In genomic region chr10:119238985-119239631, GRCm38 (mm10) we compare ENCODE assay signal across 8 mouse cellular contexts. TPM values are rescaled to one million over a fixed set of nuclear protein-coding genes. Genes with fewer than 3 reads are reported as not detected.
DNase-seq lines count a peak whose midpoint lies in the region; ATAC-seq and TF ChIP-seq lines count a peak whose summit lies in the region.

No protein-coding gene starts in this region.

- under 1% methylated on average over 50 of the region's 54 CpGs for WGBS in kidney, embryonic 14.5 days
- under 1% methylated on average over 46 of the region's 54 CpGs for WGBS in liver, embryonic 15.5 days (ENCODE audit: insufficient replicate concordance)

- peaks cover 11% of the 10 kb centered on the region; the same call in 1 of the 2 replicates for H3K36me3 ChIP-seq in kidney, embryonic 14.5 days (ENCODE audit: control insufficient read depth, insufficient read depth, low read length)
- H3K36me3 ChIP-seq in liver, embryonic 15.5 days (replicated peaks): peaks cover 11% of the 10 kb centered on the region; the same call in 1 of the 2 replicates
- H3K36me3 ChIP-seq in testis, adult 2 months (ENCODE audit: control insufficient read depth, insufficient read depth, low read length): no peaks in the 10 kb centered on the region; the same call in 1 of the 2 replicates

- H3K27me3 ChIP-seq in kidney, embryonic 14.5 days (ENCODE audit: control insufficient read depth, insufficient read depth, low read length): no peaks in the 10 kb centered on the region
- no peaks in the 10 kb centered on the region for H3K27me3 ChIP-seq in liver, embryonic 15.5 days
- no peaks in the 10 kb centered on the region for H3K27me3 ChIP-seq in testis, adult 2 months (ENCODE audit: control insufficient read depth, insufficient read depth, low read length)

- peak overlapping the region; percentile 98 for H3K9ac ChIP-seq in kidney, embryonic 14.5 days (ENCODE audit: low read depth, low read length)
- H3K9ac ChIP-seq in liver, embryonic 15.5 days: peak overlapping the region; percentile 96

- TF ChIP-seq POLR2A in testis, adult 2 months (IDR thresholded peaks at IDR 0.05; ENCODE audit: control insufficient read depth, low read depth, low read length): no peak

- H3K9me3 ChIP-seq in kidney, embryonic 14.5 days (ENCODE audit: control insufficient read depth, low read length): no peaks in the 10 kb centered on the region
- no peaks in the 10 kb centered on the region for H3K9me3 ChIP-seq in liver, embryonic 15.5 days (replicated peaks)

- H3K4me3 ChIP-seq in kidney, embryonic 14.5 days (ENCODE audit: low read length): peak overlapping the region; percentile 92
- peak overlapping the region; percentile 98 for H3K4me3 ChIP-seq in liver, embryonic 15.5 days (replicated peaks)
- H3K4me3 ChIP-seq in testis, adult 2 months (ENCODE audit: control insufficient read depth, low read depth, low read length): peak overlapping the region; percentile 89

- peaks cover 11% of the 10 kb centered on the region; the same call in 1 of the 2 replicates for H3K4me1 ChIP-seq in kidney, embryonic 14.5 days (ENCODE audit: control insufficient read depth, insufficient read depth, low read length)
- peaks cover 27% of the 10 kb centered on the region for H3K4me1 ChIP-seq in liver, embryonic 15.5 days (replicated peaks)
- peaks cover 12% of the 10 kb centered on the region for H3K4me1 ChIP-seq in testis, adult 2 months (ENCODE audit: control insufficient read depth, insufficient read depth, low read length)

- TF ChIP-seq CTCF in testis, adult 2 months (IDR thresholded peaks at IDR 0.05; ENCODE audit: control insufficient read depth, insufficient read depth, insufficient replicate concordance, low read depth, low read length): no peak

- H3K4me2 ChIP-seq in kidney, embryonic 14.5 days (replicated peaks; ENCODE audit: low read depth, low read length): peak overlapping the region; percentile 84
- peak overlapping the region; percentile 84 for H3K4me2 ChIP-seq in liver, embryonic 15.5 days

- H3K27ac ChIP-seq in kidney, embryonic 14.5 days (ENCODE audit: low read depth, low read length): peak overlapping the region; percentile 99
- H3K27ac ChIP-seq in liver, embryonic 15.5 days (replicated peaks): peak overlapping the region; percentile 95
- peak overlapping the region; percentile 95 for H3K27ac ChIP-seq in testis, adult 2 months (ENCODE audit: control insufficient read depth, insufficient read depth, low read depth, low read length)

- ATAC-seq in kidney, embryonic 14.5 days (ENCODE audit: low FRiP score, low TSS enrichment): peak; percentile 55
- peak; percentile 4 for ATAC-seq in liver, embryonic 15.5 days (ENCODE audit: insufficient read depth)

- DNase-seq in left cerebral cortex, adult 18-20 months (ENCODE audit: low spot score in 2 of 2): peak; percentile 21 to 35
- no peak for DNase-seq in left cerebral cortex, adult 11 months (ENCODE audit: low spot score)
- peak; percentile 70 for DNase-seq in embryo, embryonic 10.5 days (ENCODE audit: low spot score)
- DNase-seq in heart, adult 9 months (ENCODE audit: low spot score in 2 of 2): peak; percentile 39 to 41
- DNase-seq in neural tube, embryonic 10.5 days (ENCODE audit: extremely low spot score, low spot score): peak; percentile 77

RNA-seq across cellular contexts. Expression of gene Cand1, which starts 0.7 kb away (rescaled TPM):
- total RNA-seq in left cerebral cortex, adult 18-20 months (2021): 100 to 1,000 TPM; 156 to 161 TPM
- 36.9 and 89.9 TPM in 2 replicates for polyA plus RNA-seq in kidney, embryonic 14.5 days (2014; fragmentation: Nextera tagmentation; extraction: Ambion mirVana)
- 14.7 and 16.0 TPM in 2 replicates for polyA plus RNA-seq in liver, embryonic 15.5 days (2015; fragmentation: Nextera tagmentation; extraction: Ambion mirVana)
- 72.4 and 80.9 TPM in 2 replicates for polyA plus RNA-seq in testis, adult 2 months (2012; rRNA removed)
